Mouse (Mus musculus): ENCODE measurements at regions not wholly inside any gene's neighbourhood (a gene's known extent, or its start where the extent isn't known, plus 50 kb on each side); places are given as distances from the start of the nearest gene placed in this dataset.

- Histone ChIP-seq H3K27me3 (replicated peaks) (no peaks in the 10 kb centered on the region), H3K9ac (ENCODE audit: insufficient read depth, low read depth) (no peak overlapping the region), H3K27ac (ENCODE audit: insufficient read depth, low read depth) (no peak overlapping the region), H3K9me3 (replicated peaks; ENCODE audit: low read length) (peaks cover 58% of the 10 kb centered on the region), H3K36me3 (replicated peaks in 1 of 2; ENCODE audit: control insufficient read depth in 1 of 2, insufficient read depth in 1 of 2, low read length in 1 of 2) (no peaks in the 10 kb centered on the region), H3K4me2 (ENCODE audit: insufficient read depth, low read depth, poor library complexity, severe bottlenecking) (no peak overlapping the region), H3K4me3 (replicated peaks in 1 of 3; ENCODE audit: low read depth in 2 of 3, low read length in 2 of 3, poor library complexity in 1 of 3) (no peak overlapping the region), H3K79me2 (replicated peaks; ENCODE audit: control insufficient read depth, extremely low read depth, insufficient read depth, poor library complexity, severe bottlenecking) (no peaks in the 10 kb centered on the region), H3K4me1 (ENCODE audit: control insufficient read depth in 1 of 2, insufficient read depth in 2 of 2) (no peaks in the 10 kb centered on the region)
- in situ Hi-C loops (cut with MboI; ENCODE audit: low pct_ligation_motif_present, low pct_unique_long_range_greater_than_20kb, low sequenced_read_pairs) (no loop called here), dilution Hi-C loops (cut with MboI; ENCODE audit: extremely low pct_ligation_motif_present, extremely low pct_unique_long_range_greater_than_20kb, low sequenced_read_pairs) (no loop called here)
- no peak for TF ChIP-seq IRF4 (IDR thresholded peaks at IDR 0.05; ENCODE audit: low read depth, low read length)
- TF ChIP-seq RCOR1 (conservative IDR thresholded peaks at IDR 0.05; ENCODE audit: low read depth, low read length): no peak
- no peak for TF ChIP-seq MAFK (IDR thresholded peaks at IDR 0.05; ENCODE audit: insufficient replicate concordance, low read length)
- no peak for TF ChIP-seq USF2 (conservative IDR thresholded peaks at IDR 0.05; ENCODE audit: low read depth, low read length)
- no peak for TF ChIP-seq MAZ (IDR thresholded peaks at IDR 0.05; ENCODE audit: low read depth, low read length)
- no peak for TF ChIP-seq ZKSCAN1 (IDR thresholded peaks at IDR 0.05; ENCODE audit: borderline replicate concordance, low read depth, low read length)
- TF ChIP-seq MYC (IDR thresholded peaks at IDR 0.05; ENCODE audit: low read depth, low read length): no peak
- TF ChIP-seq NELFE (IDR thresholded peaks at IDR 0.05; ENCODE audit: low read depth, low read length): no peak
- no peak for TF ChIP-seq SIN3A (IDR thresholded peaks at IDR 0.05; ENCODE audit: low read length)
- TF ChIP-seq USF1 (IDR thresholded peaks at IDR 0.05; ENCODE audit: low read depth, low read length): no peak
- TF ChIP-seq MXI1 (IDR thresholded peaks at IDR 0.05; ENCODE audit: low read depth, low read length): no peak
- DNase-seq (ENCODE audit: extremely low read depth): no peak
These were observed 418.6 kb upstream of the Id4 start for GRCm38 (mm10) chr13:47842418-47842817.

GRCm38 (mm10) chr13:47843011-47843410 lies 418.0 kb upstream of the Id4 start:
- H3K4me3 ChIP-seq (replicated peaks in 1 of 3; ENCODE audit: low read depth in 2 of 3, low read length in 2 of 3, poor library complexity in 1 of 3): no peak overlapping the region
- no peak overlapping the region for H3K27ac ChIP-seq (ENCODE audit: insufficient read depth, low read depth)
- no peaks in the 10 kb centered on the region for H3K4me1 ChIP-seq (ENCODE audit: control insufficient read depth in 1 of 2, insufficient read depth in 2 of 2)
- H3K9me3 ChIP-seq (replicated peaks; ENCODE audit: low read length): peaks cover 54% of the 10 kb centered on the region
- no peak for DNase-seq (ENCODE audit: extremely low read depth)
- dilution Hi-C loops (cut with MboI; ENCODE audit: extremely low pct_ligation_motif_present, extremely low pct_unique_long_range_greater_than_20kb, low sequenced_read_pairs): no loop called here
- in situ Hi-C loops (cut with MboI; ENCODE audit: low pct_ligation_motif_present, low pct_unique_long_range_greater_than_20kb, low sequenced_read_pairs): no loop called here
- no peak overlapping the region for H3K4me2 ChIP-seq (ENCODE audit: insufficient read depth, low read depth, poor library complexity, severe bottlenecking)
- H3K9ac ChIP-seq (ENCODE audit: insufficient read depth, low read depth): no peak overlapping the region
- no peaks in the 10 kb centered on the region for H3K79me2 ChIP-seq (replicated peaks; ENCODE audit: control insufficient read depth, extremely low read depth, insufficient read depth, poor library complexity, severe bottlenecking)
- H3K27me3 ChIP-seq (replicated peaks): no peaks in the 10 kb centered on the region
- H3K36me3 ChIP-seq (replicated peaks in 1 of 2; ENCODE audit: control insufficient read depth in 1 of 2, insufficient read depth in 1 of 2, low read length in 1 of 2): no peaks in the 10 kb centered on the region
- TF ChIP-seq UBTF (IDR thresholded peaks at IDR 0.05; ENCODE audit: low read depth, low read length): no peak

DNA sequence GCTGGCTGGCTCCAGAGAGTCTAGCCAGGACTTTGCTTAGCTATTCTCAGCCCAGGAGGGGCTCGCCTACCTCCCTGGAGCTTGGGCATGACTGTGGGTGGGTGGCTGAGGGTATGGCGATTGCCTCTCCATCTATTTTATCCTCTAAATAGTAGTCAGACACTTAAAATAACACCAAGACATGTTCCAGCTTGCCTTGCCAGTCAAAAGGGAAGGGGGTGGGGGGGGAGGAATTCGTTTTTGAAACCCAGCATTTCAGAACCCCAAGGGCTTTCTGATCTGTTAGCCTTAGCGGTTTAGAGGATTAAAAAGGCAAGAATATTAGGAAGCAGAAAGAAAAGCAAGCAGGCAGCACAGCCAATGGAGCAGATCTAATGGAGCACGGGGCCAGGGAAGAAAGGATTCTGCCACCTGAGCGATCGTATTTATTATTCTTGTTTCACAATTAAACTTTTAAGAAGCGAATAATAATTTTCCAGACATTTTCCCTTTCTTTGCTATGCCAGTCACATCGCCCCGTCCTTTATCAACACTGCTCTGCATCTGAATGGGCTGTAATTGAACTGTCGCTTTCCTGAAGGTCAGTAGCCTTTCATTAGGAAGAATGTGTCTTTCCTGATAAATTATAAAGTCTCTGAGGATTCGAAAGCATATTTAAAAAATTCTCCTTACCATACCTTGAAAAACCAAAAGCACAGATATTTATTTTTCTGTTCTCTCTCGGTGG lies 417.3 kb upstream of the Id4 start:
- dilution Hi-C loops (cut with MboI; ENCODE audit: extremely low pct_ligation_motif_present, extremely low pct_unique_long_range_greater_than_20kb, low sequenced_read_pairs) (no loop called here), in situ Hi-C loops (cut with MboI; ENCODE audit: low pct_ligation_motif_present, low pct_unique_long_range_greater_than_20kb, low sequenced_read_pairs) (no loop called here)
- peaks cover 53% of the 10 kb centered on the region for H3K9me3 ChIP-seq (replicated peaks; ENCODE audit: low read length)
- no peaks in the 10 kb centered on the region for H3K79me2 ChIP-seq (replicated peaks; ENCODE audit: control insufficient read depth, extremely low read depth, insufficient read depth, poor library complexity, severe bottlenecking)
- no peak overlapping the region for H3K27ac ChIP-seq (ENCODE audit: insufficient read depth, low read depth)
- no peak for TF ChIP-seq TBP (conservative IDR thresholded peaks at IDR 0.05; ENCODE audit: low read depth, low read length)
- no peak for TF ChIP-seq PAX5 (IDR thresholded peaks at IDR 0.05; ENCODE audit: low read length)
- TF ChIP-seq NRF1 (IDR thresholded peaks at IDR 0.05; ENCODE audit: low read depth, low read length): no peak
- no peak for TF ChIP-seq MAZ (IDR thresholded peaks at IDR 0.05; ENCODE audit: low read depth, low read length)
- no peak for TF ChIP-seq RAD21 (IDR thresholded peaks at IDR 0.05; ENCODE audit: low read depth, low read length)
- TF ChIP-seq ELF1 (IDR thresholded peaks at IDR 0.05; ENCODE audit: low read depth, low read length): no peak
- TF ChIP-seq GABPA (IDR thresholded peaks at IDR 0.05; ENCODE audit: insufficient replicate concordance, low read depth, low read length): no peak
- no peak for TF ChIP-seq ZC3H11A (IDR thresholded peaks at IDR 0.05; ENCODE audit: low read depth, low read length)
- no peak overlapping the region for H3K9ac ChIP-seq (ENCODE audit: insufficient read depth, low read depth)
- no peaks in the 10 kb centered on the region for H3K4me1 ChIP-seq (ENCODE audit: control insufficient read depth in 1 of 2, insufficient read depth in 2 of 2)
- no peak for DNase-seq (ENCODE audit: extremely low read depth)
- no peaks in the 10 kb centered on the region for H3K36me3 ChIP-seq (replicated peaks in 1 of 2; ENCODE audit: control insufficient read depth in 1 of 2, insufficient read depth in 1 of 2, low read length in 1 of 2)
- H3K4me3 ChIP-seq (replicated peaks in 1 of 3; ENCODE audit: low read depth in 2 of 3, low read length in 2 of 3, poor library complexity in 1 of 3): no peak overlapping the region
- H3K4me2 ChIP-seq (ENCODE audit: insufficient read depth, low read depth, poor library complexity, severe bottlenecking): no peak overlapping the region
- H3K27me3 ChIP-seq (replicated peaks): no peaks in the 10 kb centered on the region
